Mouse (Mus musculus) heart, adult 2 months (tissue): ENCODE data around the gene Nr2c1.

Experiments used
- CTCF ChIP-seq: fragments of 200-600 bp; IDR thresholded peaks from 2 replicates; pipeline ENCODE4 v1.8.1; 2022; ENCODE audit warnings: antibody characterized with exemption, mild to moderate bottlenecking, moderate library complexity
- POLR2A ChIP-seq: fragments of 200-500 bp; IDR thresholded peaks from 2 replicates; pipeline ENCODE4 v1.6.1; 2011; ENCODE audit warnings: mild to moderate bottlenecking, low read depth, low read length, control low read depth; ENCODE audit not compliant: insufficient read depth

DNA sequence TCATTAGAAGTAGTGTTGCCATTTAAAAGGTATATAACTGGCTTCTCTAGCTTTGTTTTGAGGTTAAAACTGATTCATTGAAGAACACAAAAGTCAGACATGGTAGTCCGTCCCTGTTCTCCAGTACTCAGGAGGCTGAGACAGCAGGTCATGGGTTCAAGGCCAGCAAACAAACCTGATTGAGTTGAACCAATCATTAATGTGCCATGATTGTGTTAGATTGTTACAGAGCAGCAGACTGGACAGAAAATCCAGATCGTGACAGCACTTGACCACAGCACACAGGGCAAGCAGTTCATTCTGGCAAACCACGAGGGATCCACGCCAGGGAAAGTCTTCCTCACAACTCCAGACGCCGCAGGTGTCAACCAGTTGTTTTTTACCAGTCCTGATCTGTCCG, 14.2 kb downstream of the Nr2c1 start:
- TF ChIP-seq CTCF (no peak), POLR2A (no peak)
